Mouse (Mus musculus): ENCODE results near the gene Gng4.

Gene Gng4

GRCm38 (mm10) chr13:13820234-13821123, 36.6 kb downstream of the Gng4 start:
- no peak for DNase-seq (ENCODE audit: low spot score)

GRCm38 (mm10) chr13:13824946-13825345, 41.1 kb downstream of the Gng4 start:
- no peak for DNase-seq (ENCODE audit: low spot score)

DNA sequence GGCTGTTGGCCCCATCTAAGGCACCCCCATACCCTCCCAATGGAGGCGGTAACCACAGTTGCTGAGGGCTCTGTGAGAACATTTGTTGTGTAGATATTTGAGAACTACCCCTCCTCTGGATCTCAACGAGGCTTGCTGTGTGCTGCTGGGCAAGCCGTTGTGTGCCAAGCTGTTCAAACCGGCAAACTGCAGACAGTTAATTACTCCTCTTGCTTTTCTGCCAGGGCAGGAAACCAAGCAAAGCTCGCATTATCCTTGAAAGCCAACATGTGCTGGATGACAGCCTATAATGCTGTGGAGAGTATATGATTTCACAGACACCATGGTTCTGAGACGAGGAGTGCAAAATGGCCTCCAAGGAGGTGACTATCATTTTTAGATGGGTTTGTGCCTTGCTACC, 42.7 kb downstream of the Gng4 start:
- no peak for DNase-seq (ENCODE audit: low spot score)

DNA sequence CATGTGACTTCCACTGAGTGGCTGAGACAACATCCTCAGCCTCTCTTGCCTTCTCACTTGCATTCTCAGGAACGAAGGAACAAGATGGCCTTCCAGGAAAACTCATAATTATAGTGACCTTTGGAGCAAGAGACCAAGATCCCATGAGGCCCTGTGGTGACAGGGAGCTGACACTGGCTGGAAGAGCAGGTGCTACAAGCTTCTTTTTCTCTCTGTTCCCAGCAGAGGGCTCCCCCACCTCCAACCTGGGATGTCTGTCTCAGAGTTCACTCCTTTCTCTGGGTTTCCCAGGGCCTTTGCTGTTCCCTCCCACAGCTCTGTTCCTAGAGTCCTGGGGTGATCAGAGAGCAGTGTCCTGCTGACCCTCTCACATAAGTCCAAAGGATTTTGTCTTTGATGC, 44.3 kb downstream of the Gng4 start:
- no peak for DNase-seq (ENCODE audit: low spot score)

GRCm38 (mm10) chr13:13830469-13831074, 46.7 kb downstream of the Gng4 start:
- no peak for DNase-seq (ENCODE audit: low spot score)

GRCm38 (mm10) chr13:13835180-13835579, 51.3 kb downstream of the Gng4 start:
- peak; percentile 10 for DNase-seq (ENCODE audit: low spot score)

GRCm38 (mm10) chr13:13845021-13845420, 61.2 kb downstream of the Gng4 start:
- DNase-seq (ENCODE audit: low spot score), result no peak

GRCm38 (mm10) chr13:13847075-13847599, 63.3 kb downstream of the Gng4 start:
- DNase-seq (ENCODE audit: low spot score), result no peak

DNA sequence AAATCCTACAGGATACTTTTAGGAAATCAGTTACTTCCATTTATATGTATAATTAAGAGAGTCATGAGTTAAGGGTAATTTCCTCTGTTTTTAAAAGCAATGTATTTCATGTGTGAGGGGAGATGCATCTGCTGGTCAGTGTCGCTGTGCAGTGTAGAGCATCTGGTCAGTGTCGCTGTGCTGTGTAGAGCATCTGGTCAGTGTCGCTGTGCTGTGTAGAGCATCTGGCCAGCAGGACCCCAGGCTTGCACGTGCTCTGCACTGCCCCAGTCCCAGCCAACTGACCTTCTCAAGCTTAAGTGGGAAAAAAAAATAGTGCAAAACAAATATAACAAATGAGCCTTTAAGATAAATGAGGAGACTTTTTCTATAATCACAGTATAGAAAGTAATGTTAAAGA, 73.3 kb downstream of the Gng4 start:
- DNase-seq (ENCODE audit: low spot score), result no peak

GRCm38 (mm10) chr13:13862346-13862745, 78.5 kb downstream of the Gng4 start:
- no peak for DNase-seq (ENCODE audit: low spot score)

DNA sequence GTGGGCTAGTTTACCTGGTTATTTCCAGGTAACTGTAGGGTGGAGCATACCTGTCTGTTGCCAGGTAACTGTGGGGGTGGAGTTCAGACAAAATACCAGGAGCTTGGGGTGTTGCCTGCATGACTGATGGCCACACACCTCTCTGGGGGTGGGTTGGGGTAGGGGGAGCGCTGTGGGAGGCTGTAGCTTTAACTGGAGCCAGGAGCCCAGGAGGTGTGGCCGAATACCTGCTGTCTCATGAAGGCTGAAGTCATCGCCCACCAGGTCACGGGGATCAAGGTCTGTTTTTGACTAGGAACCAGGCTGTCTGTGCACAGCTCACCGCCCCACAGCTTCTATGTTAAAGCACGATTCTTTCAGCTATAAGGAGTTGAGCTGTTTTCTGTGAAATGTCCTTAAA, 79.1 kb downstream of the Gng4 start:
- DNase-seq (ENCODE audit: low spot score), result no peak

GRCm38 (mm10) chr13:13866339-13866738, 82.5 kb downstream of the Gng4 start:
- DNase-seq (ENCODE audit: low spot score), result no peak

DNA sequence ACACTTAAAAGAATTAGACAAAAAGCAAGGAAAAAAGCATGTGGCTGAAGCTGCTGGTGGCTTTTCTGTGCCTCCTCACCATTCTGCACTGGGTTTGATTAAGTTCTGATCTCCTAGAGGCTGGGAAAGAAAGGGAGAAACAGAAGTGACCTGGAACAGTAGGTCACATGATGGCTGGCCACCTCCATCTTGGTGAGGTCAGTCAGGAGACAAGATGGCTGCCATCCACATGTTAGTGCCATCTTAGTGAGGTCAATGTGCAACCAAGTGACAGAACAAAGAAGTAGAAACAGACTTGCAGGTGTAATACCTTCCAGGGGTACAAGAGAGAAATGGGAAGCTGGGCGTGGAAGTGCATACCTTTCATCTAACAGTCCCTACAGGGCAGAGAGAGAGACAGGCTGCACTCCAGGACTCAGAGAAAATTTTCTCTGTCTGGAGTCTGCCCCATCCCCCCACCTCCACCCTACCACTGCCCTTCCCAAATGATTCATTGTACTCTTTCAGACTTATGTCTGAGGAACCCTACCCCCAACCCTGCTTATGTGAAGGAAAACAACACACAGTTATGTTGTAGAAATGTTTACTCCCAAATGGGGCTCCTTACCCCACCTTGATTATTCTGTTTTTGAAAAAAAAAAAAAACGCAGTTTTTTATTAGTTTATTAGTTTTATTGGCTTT, 83.4 kb downstream of the Gng4 start:
- DNase-seq (ENCODE audit: low spot score), result no peak

DNA sequence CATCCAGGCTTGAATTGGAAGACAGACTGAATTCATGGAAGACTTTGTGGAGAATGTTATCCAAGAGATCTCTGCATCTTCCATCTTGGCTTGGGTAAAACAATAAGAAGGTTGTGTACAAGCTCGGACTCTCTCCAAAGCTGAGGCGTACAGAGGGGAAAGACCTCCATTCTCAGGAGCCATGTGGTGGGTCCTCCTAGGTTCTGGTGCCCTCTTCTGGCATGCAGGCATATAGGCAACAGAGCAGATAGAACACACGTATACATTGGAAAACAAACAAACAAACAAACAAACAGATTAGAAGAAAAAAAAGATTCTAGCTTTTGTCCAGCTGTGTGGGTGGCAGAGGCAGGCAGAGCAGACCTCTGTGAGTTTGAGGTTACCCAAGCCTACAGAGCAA, 84.1 kb downstream of the Gng4 start:
- no peak for DNase-seq (ENCODE audit: low spot score)

Data from T-cell, adult 2 months (primary cell).